Mouse (Mus musculus) CD4-positive naive resting alpha-beta T cell, adult 57 days (primary cell): ENCODE data around the gene Nme9. TPM values are rescaled to one million over a fixed set of nuclear protein-coding genes. Genes with fewer than 3 reads are reported as not detected.

ENCODE experiments used
- total RNA-seq: library from RNA; stranded (reverse); gene quantifications from one replicate; pipeline ENCODE4 v1.2.4, GENCODE M21; 2023

Gene Nme9
- total RNA-seq: not detected

GRCm38 (mm10) chr9:99451161-99451560 is at the start of gene Nme9:
TSS of gene Nme9 (plus strand) at chr9:99451475.

GRCm38 (mm10) chr9:99437031-99437764 is 14.1 kb upstream of the Nme9 start, which contains the start of gene Mras:
TSS of gene Mras (minus strand) at chr9:99437381.

Other genes starting within 250 kb of the Nme9 start
- not detected for gene Faiml, start 214.2 kb upstream of the Nme9 start, total RNA-seq
- 11.4 TPM for gene Cep70, start 208.1 kb upstream of the Nme9 start, total RNA-seq
- not detected for gene Esyt3, start 92.9 kb upstream of the Nme9 start, total RNA-seq
- gene Mras, start 14.1 kb upstream of the Nme9 start, total RNA-seq: 1.4 TPM
- gene Armc8, start 117.4 kb downstream of the Nme9 start, total RNA-seq: 31.5 TPM
- 46.1 TPM for gene Dbr1, start 124.3 kb downstream of the Nme9 start, total RNA-seq
- not detected for gene A4gnt, start 161.0 kb downstream of the Nme9 start, total RNA-seq
- not detected for gene Dzip1l, start 178.0 kb downstream of the Nme9 start, total RNA-seq